ENCODE assay signal across 10 mouse cellular contexts in genomic region chr1:72826931-72827330, GRCm38 (mm10). TPM values are rescaled to one million over a fixed set of nuclear protein-coding genes. Genes with fewer than 3 reads are reported as not detected.
DNase-seq lines count a peak whose midpoint lies in the region; ATAC-seq and TF ChIP-seq lines count a peak whose summit lies in the region.
"Had no signal": no experiment of that assay in that cellular context is flagged by ENCODE, and none has a peak within 500 bp of the region (broad histone marks: within the 10 kb centered on the region; RNA-seq: fewer than 3 reads in every experiment).

No protein-coding gene starts in this region.

- WGBS in lung, embryonic 14.5 days = 17% methylated on average over 7 of the region's 7 CpGs
- under 1% methylated on average over 7 of the region's 7 CpGs for WGBS in forebrain, embryonic 13.5 days
- 7% methylated on average over 7 of the region's 7 CpGs for WGBS in limb, embryonic 14.5 days
- 10% methylated on average over 7 of the region's 7 CpGs for WGBS in stomach, embryonic 14.5 days

- H3K27ac ChIP-seq in lung, embryonic 14.5 days (ENCODE audit: low read depth) = peak overlapping the region; percentile 82
- H3K27ac ChIP-seq in forebrain, embryonic 13.5 days = peak overlapping the region; percentile 88
- 0 out of 2 replicates have a peak overlapping the region, but pooled peaks have one; percentile 41 for H3K27ac ChIP-seq in limb, embryonic 14.5 days (replicated peaks; ENCODE audit: low read depth, low read length)
- peak overlapping the region; percentile 88; the same call in 1 of the 2 replicates for H3K27ac ChIP-seq in stomach, embryonic 14.5 days (ENCODE audit: low read length)

- peaks cover 24% of the 10 kb centered on the region; the same call in 1 of the 2 replicates for H3K27me3 ChIP-seq in lung, embryonic 14.5 days (ENCODE audit: insufficient read depth, low read length)
- H3K27me3 ChIP-seq in forebrain, embryonic 13.5 days = no peaks in the 10 kb centered on the region
- H3K27me3 ChIP-seq in limb, embryonic 14.5 days (ENCODE audit: control insufficient read depth, insufficient read depth, low read length) = no peaks in the 10 kb centered on the region
- H3K27me3 ChIP-seq in stomach, embryonic 14.5 days (ENCODE audit: control insufficient read depth, insufficient read depth, low read length) = no peaks in the 10 kb centered on the region
- H3K27me3 ChIP-seq: Patski had no signal

- H3K4me1 ChIP-seq in lung, embryonic 14.5 days (ENCODE audit: insufficient read depth) = no peaks in the 10 kb centered on the region
- peaks cover 37% of the 10 kb centered on the region for H3K4me1 ChIP-seq in forebrain, embryonic 13.5 days
- peaks cover 26% of the 10 kb centered on the region for H3K4me1 ChIP-seq in limb, embryonic 14.5 days (ENCODE audit: control insufficient read depth, insufficient read depth, low read length)
- H3K4me1 ChIP-seq in stomach, embryonic 14.5 days (ENCODE audit: control insufficient read depth, insufficient read depth, low read length) = peaks cover 22% of the 10 kb centered on the region

- peak overlapping the region; percentile 67 for H3K9ac ChIP-seq in lung, embryonic 14.5 days
- H3K9ac ChIP-seq in forebrain, embryonic 13.5 days = peak overlapping the region; percentile 90
- H3K9ac ChIP-seq in limb, embryonic 14.5 days (ENCODE audit: low read depth, low read length, severe bottlenecking) = peak overlapping the region; percentile 63
- H3K9ac ChIP-seq in stomach, embryonic 14.5 days (replicated peaks; ENCODE audit: low read depth, low read length) = peak overlapping the region; percentile 68; the same call in 1 of the 2 replicates

- no peak for DNase-seq in lung, embryonic 14.5 days
- no peak for DNase-seq in lung, postnatal 36 days
- no peak for DNase-seq in limb, embryonic 14.5 days (ENCODE audit: low spot score)
- no peak for DNase-seq in gastrocnemius, adult 8-10 months (ENCODE audit: low spot score in 2 of 2)
- DNase-seq in ovary, postnatal 36 days (ENCODE audit: low spot score) = no peak
- DNase-seq: gastrocnemius, postnatal 25 days had no signal

- H3K4me3 ChIP-seq in lung, embryonic 14.5 days (ENCODE audit: low read depth, low read length) = peak overlapping the region; percentile 63
- peak overlapping the region; percentile 75 for H3K4me3 ChIP-seq in forebrain, embryonic 13.5 days
- peak overlapping the region; percentile 66 for H3K4me3 ChIP-seq in limb, embryonic 14.5 days (replicated peaks; ENCODE audit: low read length)
- H3K4me3 ChIP-seq in stomach, embryonic 14.5 days (ENCODE audit: low read depth, low read length) = peak overlapping the region; percentile 79

- no peak for TF ChIP-seq CTCF in lung, embryonic 14.5 days (IDR thresholded peaks at IDR 0.05; ENCODE audit: low read depth)

- peak overlapping the region; percentile 98 for H3K4me2 ChIP-seq in lung, embryonic 14.5 days
- H3K4me2 ChIP-seq in forebrain, embryonic 13.5 days = peak overlapping the region; percentile 76
- H3K4me2 ChIP-seq in limb, embryonic 14.5 days (replicated peaks; ENCODE audit: low read depth, low read length, severe bottlenecking) = peak overlapping the region; percentile 96
- H3K4me2 ChIP-seq in stomach, embryonic 14.5 days (replicated peaks; ENCODE audit: low read depth, low read length) = peak overlapping the region; percentile 94

- TF ChIP-seq POLR2A in limb, embryonic 14.5 days (IDR thresholded peaks at IDR 0.05; ENCODE audit: borderline replicate concordance, extremely low read depth, insufficient read depth, insufficient read length) = no peak

- H3K9me3 ChIP-seq in lung, embryonic 14.5 days (ENCODE audit: low read depth, low read length) = no peaks in the 10 kb centered on the region
- 0 out of 2 replicates have a peak, but pooled peaks cover 3% of the 10 kb centered on the region for H3K9me3 ChIP-seq in forebrain, embryonic 13.5 days (replicated peaks)
- H3K9me3 ChIP-seq in limb, embryonic 14.5 days (ENCODE audit: control insufficient read depth, low read length) = no peaks in the 10 kb centered on the region
- H3K9me3 ChIP-seq in stomach, embryonic 14.5 days (ENCODE audit: control insufficient read depth, low read depth, low read length) = no peaks in the 10 kb centered on the region

- no peaks in the 10 kb centered on the region for H3K36me3 ChIP-seq in lung, embryonic 14.5 days (ENCODE audit: insufficient read depth)
- H3K36me3 ChIP-seq in forebrain, embryonic 13.5 days (ENCODE audit: poor library complexity, severe bottlenecking) = peaks cover 25% of the 10 kb centered on the region
- peaks cover 11% of the 10 kb centered on the region; the same call in 1 of the 2 replicates for H3K36me3 ChIP-seq in limb, embryonic 14.5 days (ENCODE audit: control insufficient read depth, insufficient read depth, low read length)
- H3K36me3 ChIP-seq in stomach, embryonic 14.5 days (ENCODE audit: control insufficient read depth, insufficient read depth, low read length) = peaks cover 6% of the 10 kb centered on the region; the same call in 1 of the 2 replicates

- no peak for ATAC-seq in lung, embryonic 14.5 days (ENCODE audit: insufficient read depth)
- ATAC-seq in forebrain, embryonic 13.5 days = 0 out of 2 replicates have a peak, but pooled peaks have one; percentile 17
- no peak for ATAC-seq in limb, embryonic 14.5 days (ENCODE audit: low FRiP score, low read depth)
- no peak for ATAC-seq in stomach, embryonic 14.5 days (ENCODE audit: insufficient number of reproducible peaks, insufficient read depth, low FRiP score, low read depth)
- no peak for ATAC-seq in megakaryocyte progenitor cell, adult 5-6 weeks (replicated peaks; ENCODE audit: poor library complexity)
- ATAC-seq: Patski had no signal

RNA-seq across cellular contexts. Expression of gene Igfbp2, which starts 2.6 kb away (rescaled TPM):
- polyA plus RNA-seq in lung, embryonic 14.5 days (2014; fragmentation: Nextera tagmentation; extraction: Ambion mirVana) = 321 and 352 TPM in 2 replicates
- polyA plus RNA-seq in forebrain, embryonic 13.5 days (2015; fragmentation: Nextera tagmentation; extraction: Ambion mirVana) = 319 and 349 TPM in 2 replicates
- 287 and 384 TPM in 2 replicates for polyA plus RNA-seq in limb, embryonic 14.5 days (2012; rRNA removed)
- 343 and 395 TPM in 2 replicates for polyA plus RNA-seq in limb, embryonic 14.5 days (2014; fragmentation: Nextera tagmentation; extraction: Ambion mirVana)
- 631 and 633 TPM in 2 replicates for polyA plus RNA-seq in stomach, embryonic 14.5 days (2014; fragmentation: Nextera tagmentation; extraction: Ambion mirVana)
- total RNA-seq in gastrocnemius, adult 8-10 months (2022) = under 1 TPM in 3 of 4 experiments, not detected in 1; 0.21 to 0.53 (median 0.29) TPM
- not detected in 2 replicates for total RNA-seq in megakaryocyte progenitor cell, adult 5-6 weeks (2015)
- total RNA-seq in megakaryocyte progenitor cell, adult 5-6 weeks (2017) = not detected in 2 replicates

RNA-seq across cellular contexts. Expression of gene Igfbp5, which starts 47.8 kb away (rescaled TPM):
- polyA plus RNA-seq in lung, embryonic 14.5 days (2014; fragmentation: Nextera tagmentation; extraction: Ambion mirVana) = 48.5 and 51.8 TPM in 2 replicates
- 20.9 and 30.9 TPM in 2 replicates for polyA plus RNA-seq in forebrain, embryonic 13.5 days (2015; fragmentation: Nextera tagmentation; extraction: Ambion mirVana)
- 332 and 333 TPM in 2 replicates for polyA plus RNA-seq in limb, embryonic 14.5 days (2012; rRNA removed)
- 114 and 118 TPM in 2 replicates for polyA plus RNA-seq in limb, embryonic 14.5 days (2014; fragmentation: Nextera tagmentation; extraction: Ambion mirVana)
- 126 and 127 TPM in 2 replicates for polyA plus RNA-seq in stomach, embryonic 14.5 days (2014; fragmentation: Nextera tagmentation; extraction: Ambion mirVana)
- 100 to 1,000 TPM; 100 to 289 (median 178) TPM for total RNA-seq in gastrocnemius, adult 8-10 months (2022)
- 0.20 and 0.39 TPM in 2 replicates for total RNA-seq in megakaryocyte progenitor cell, adult 5-6 weeks (2015)
- 0.07 and 0.12 TPM in 2 replicates for total RNA-seq in megakaryocyte progenitor cell, adult 5-6 weeks (2017)
